Mouse (Mus musculus) heart, embryonic 11.5 days (tissue): Measurements from ENCODE around the gene Ttc28. TPM values are rescaled to one million over a fixed set of nuclear protein-coding genes. Genes with fewer than 3 reads are reported as not detected.

Experiments
- ATAC-seq: fragments of 200-750 bp; cut with Nextera tagmentation; replicated peaks from 2 replicates; pipeline ENCODE4 v1.8.0; 2017; ENCODE audit warnings: moderate library complexity; ENCODE audit not compliant: insufficient number of reproducible peaks, low FRiP score, low TSS enrichment
- H3K27ac ChIP-seq: fragments of 300-500 bp; sonication (generic); 2 replicates; pipeline ENCODE4 v1.5.1; 2014; ENCODE audit warnings: mild to moderate bottlenecking, low read depth, low read length
- H3K27me3 ChIP-seq: fragments of 300-500 bp; sonication (generic); 2 replicates; pipeline ENCODE4 v1.6.1; 2014; ENCODE audit warnings: mild to moderate bottlenecking, low read length, mixed read lengths; ENCODE audit not compliant: control insufficient read depth, insufficient read depth
- H3K36me3 ChIP-seq: fragments of 300-500 bp; sonication (generic); 2 replicates; pipeline ENCODE4 v1.6.1; 2014; ENCODE audit warnings: mild to moderate bottlenecking, low read length, moderate library complexity, mixed read lengths; ENCODE audit not compliant: control insufficient read depth, insufficient read depth
- H3K4me1 ChIP-seq: fragments of 300-500 bp; sonication (generic); 2 replicates; pipeline ENCODE4 v1.6.1; 2014; ENCODE audit warnings: low read length; ENCODE audit not compliant: control insufficient read depth, insufficient read depth
- H3K4me2 ChIP-seq: fragments of 300-500 bp; sonication (generic); 2 replicates; pipeline ENCODE4 v1.6.1; 2014; ENCODE audit warnings: mild to moderate bottlenecking, moderate library complexity
- H3K4me3 ChIP-seq: fragments of 300-500 bp; sonication (generic); 2 replicates; pipeline ENCODE4 v1.5.1; 2014; ENCODE audit warnings: low read depth, low read length
- H3K9ac ChIP-seq: fragments of 300-500 bp; sonication (generic); 2 replicates; pipeline ENCODE4 v1.6.1; 2014; ENCODE audit warnings: mild to moderate bottlenecking, low read depth, low read length, moderate library complexity
- H3K9me3 ChIP-seq: fragments of 300-500 bp; sonication (generic); replicated peaks from 2 replicates; pipeline ENCODE4 v1.6.1; 2016; ENCODE audit warnings: low read length; ENCODE audit not compliant: control insufficient read depth
- WGBS: fragments of 180-500 bp; shearing (Covaris S2); extraction: QIAGEN DNeasy Blood & Tissue Kit; methylation state at CpG from one replicate; pipeline ENCODE4 v1.1.7; 2014; ENCODE audit not compliant: insufficient replicate concordance; 5-methylcytosine and 5-hydroxymethylcytosine counted together
- polyA plus RNA-seq: library from polyadenylated mRNA; unstranded; fragments of >200 nt; fragmentation: Nextera tagmentation; extraction: Ambion mirVana; gene quantifications from 2 replicates; pipeline ENCODE4 v1.2.1, GENCODE M21; 2014

The Ttc28 gene
- polyA plus RNA-seq, 1 experiment from 2014 or later, result 8.1 TPM

- no peak for ATAC-seq
- peaks cover 9% of the 10 kb centered on the region for H3K27me3 ChIP-seq
- 81% methylated on average over 7 of the region's 7 CpGs for WGBS
Measured at GRCm38 (mm10) chr5:110976721-110977120, 97.1 kb downstream of the Ttc28 start.

GRCm38 (mm10) chr5:110977796-110978195, 98.2 kb downstream of the Ttc28 start:
- no peak overlapping the region for H3K4me3 ChIP-seq
- H3K4me2 ChIP-seq, result no peak overlapping the region
- 88% methylated on average over 4 of the region's 4 CpGs for WGBS
- ATAC-seq, result no peak
- H3K27me3 ChIP-seq, result peaks cover 9% of the 10 kb centered on the region
- peaks cover 10% of the 10 kb centered on the region for H3K4me1 ChIP-seq
- no peak overlapping the region for H3K27ac ChIP-seq
- no peak overlapping the region for H3K9ac ChIP-seq
- H3K36me3 ChIP-seq, result no peaks in the 10 kb centered on the region; the same call in 1 of the 2 replicates
- peaks cover 5% of the 10 kb centered on the region for H3K9me3 ChIP-seq

More at GRCm38 (mm10) chr5:110976721-110977120, 97.1 kb downstream of the Ttc28 start:
- Histone ChIP-seq H3K36me3 (no peaks in the 10 kb centered on the region; the same call in 1 of the 2 replicates), H3K9ac (no peak overlapping the region), H3K4me3 (no peak overlapping the region), H3K9me3 (peaks cover 5% of the 10 kb centered on the region), H3K27ac (no peak overlapping the region), H3K4me2 (no peak overlapping the region), H3K4me1 (0 out of 2 replicates have a peak, but pooled peaks cover 5% of the 10 kb centered on the region)

- Histone ChIP-seq H3K27me3 (peaks cover 9% of the 10 kb centered on the region), H3K4me1 (peaks cover 10% of the 10 kb centered on the region)
- 3% methylated on average over 9 of the region's 9 CpGs for WGBS
Measured at GRCm38 (mm10) chr5:110978461-110978860, 98.9 kb downstream of the Ttc28 start.

GRCm38 (mm10) chr5:110979011-110979860, 99.6 kb downstream of the Ttc28 start:
- peak; percentile 23; the same call in 1 of the 2 replicates for ATAC-seq
- H3K4me2 ChIP-seq, result peak overlapping the region; percentile 92
- under 1% methylated on average over 75 of the region's 104 CpGs for WGBS
- H3K4me1 ChIP-seq, result peaks cover 12% of the 10 kb centered on the region
- peak overlapping the region; percentile 72 for H3K4me3 ChIP-seq
- H3K36me3 ChIP-seq, result no peaks in the 10 kb centered on the region
- peak overlapping the region; percentile 57 for H3K27ac ChIP-seq
- peak overlapping the region; percentile 71 for H3K9ac ChIP-seq
- H3K27me3 ChIP-seq, result peaks cover 9% of the 10 kb centered on the region
- peaks cover 5% of the 10 kb centered on the region for H3K9me3 ChIP-seq

More at GRCm38 (mm10) chr5:110978461-110978860, 98.9 kb downstream of the Ttc28 start:
- Histone ChIP-seq H3K27ac (peak overlapping the region; percentile 57), H3K9ac (peak overlapping the region; percentile 71), H3K4me2 (peak overlapping the region; percentile 92), H3K4me3 (peak overlapping the region; percentile 72), H3K9me3 (peaks cover 5% of the 10 kb centered on the region), H3K36me3 (no peaks in the 10 kb centered on the region; the same call in 1 of the 2 replicates)
- peak; percentile 70; the same call in 1 of the 2 replicates for ATAC-seq

GRCm38 (mm10) chr5:110979861-110980346, 100.3 kb downstream of the Ttc28 start:
- Histone ChIP-seq H3K36me3 (no peaks in the 10 kb centered on the region), H3K9me3 (no peaks in the 10 kb centered on the region), H3K9ac (peak overlapping the region; percentile 71), H3K4me2 (peak overlapping the region; percentile 92), H3K27ac (peak overlapping the region; percentile 57; the same call in 1 of the 2 replicates), H3K27me3 (peaks cover 9% of the 10 kb centered on the region), H3K4me1 (peaks cover 12% of the 10 kb centered on the region), H3K4me3 (peak overlapping the region; percentile 72)
- WGBS, result under 1% methylated on average over 14 of the region's 14 CpGs
- ATAC-seq, result no peak

GRCm38 (mm10) chr5:110980576-110980975, 101.0 kb downstream of the Ttc28 start:
- Histone ChIP-seq H3K36me3 (no peaks in the 10 kb centered on the region), H3K27ac (no peak overlapping the region), H3K9me3 (no peaks in the 10 kb centered on the region), H3K4me3 (peak overlapping the region; percentile 72), H3K4me2 (peak overlapping the region; percentile 92), H3K4me1 (peaks cover 12% of the 10 kb centered on the region), H3K9ac (no peak overlapping the region), H3K27me3 (peaks cover 9% of the 10 kb centered on the region)
- ATAC-seq, result no peak
- whole genome bisulfite sequencing, result 60% methylated on average over 5 of the region's 5 CpGs

- no peak overlapping the region for H3K4me3 ChIP-seq
- no peak overlapping the region for H3K9ac ChIP-seq
- no peak for ATAC-seq
- no peaks in the 10 kb centered on the region for H3K36me3 ChIP-seq
- peaks cover 7% of the 10 kb centered on the region for H3K27me3 ChIP-seq
- no peaks in the 10 kb centered on the region for H3K9me3 ChIP-seq
- H3K4me2 ChIP-seq, result no peak overlapping the region
- peaks cover 12% of the 10 kb centered on the region for H3K4me1 ChIP-seq
- no peak overlapping the region for H3K27ac ChIP-seq
- 62% methylated on average over 3 of the region's 3 CpGs for WGBS
Measured at GRCm38 (mm10) chr5:110982436-110982835, 102.8 kb downstream of the Ttc28 start.

- H3K27me3 ChIP-seq, result peaks cover 7% of the 10 kb centered on the region
- 62% methylated on average over 6 of the region's 6 CpGs for WGBS
- H3K36me3 ChIP-seq, result no peaks in the 10 kb centered on the region
- H3K9ac ChIP-seq, result no peak overlapping the region
- no peak for ATAC-seq
- peaks cover 10% of the 10 kb centered on the region for H3K4me1 ChIP-seq
- no peak overlapping the region for H3K4me3 ChIP-seq
- H3K9me3 ChIP-seq, result no peaks in the 10 kb centered on the region
- H3K4me2 ChIP-seq, result no peak overlapping the region
- H3K27ac ChIP-seq, result no peak overlapping the region
Measured at GRCm38 (mm10) chr5:110984136-110984681, 104.6 kb downstream of the Ttc28 start.
